Mouse (Mus musculus): ENCODE measurements around the gene Spink4.

DNA sequence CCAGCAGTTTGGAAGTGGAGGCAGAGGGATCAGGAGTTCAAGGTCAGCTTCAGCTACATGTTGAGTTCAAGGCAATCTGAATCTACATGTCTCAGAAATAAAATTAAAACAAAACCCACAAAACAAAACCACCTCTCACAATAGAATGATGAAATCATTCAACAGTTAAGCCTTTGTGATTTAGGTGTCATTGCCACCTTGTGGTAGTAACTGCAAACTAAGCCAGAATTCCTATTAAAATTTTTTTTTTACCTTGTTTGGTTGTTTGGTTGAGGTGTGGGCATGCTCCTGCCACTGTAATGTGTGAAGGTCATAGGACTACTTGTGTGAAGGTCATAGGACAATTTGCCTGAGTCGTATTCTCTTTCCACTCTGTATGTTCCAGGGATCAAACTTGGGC is 13.6 kb upstream of the Spink4 start:
- peak; percentile 46; the same call in 1 of the 2 replicates for TF ChIP-seq CTCF (IDR thresholded peaks at IDR 0.05; ENCODE audit: low read depth)
- TF ChIP-seq EP300 (IDR thresholded peaks at IDR 0.05; ENCODE audit: low read depth), result no peak
